Comparison of ENCODE assay signal across 8 mouse cellular contexts in the genomic region with DNA sequence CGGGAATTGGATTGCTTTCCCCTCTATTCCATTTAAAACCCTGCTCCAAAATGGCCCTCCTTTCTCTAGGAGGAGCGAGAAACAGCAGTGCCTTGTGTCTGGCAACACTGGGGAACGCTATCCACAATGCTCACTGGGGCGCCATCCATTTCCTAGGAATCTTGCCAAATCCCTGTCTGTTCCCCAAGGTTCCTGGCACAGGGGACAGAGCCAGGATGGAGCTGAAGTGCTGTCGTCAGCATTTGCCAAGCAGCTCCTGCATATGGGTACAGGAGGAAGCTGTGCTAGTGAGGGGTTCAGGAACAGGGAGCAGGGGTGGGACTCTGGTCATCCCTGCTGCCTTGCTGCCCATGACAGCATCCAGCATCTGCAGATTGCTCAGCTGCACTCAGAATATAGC.
A peak's percentile ranks its signal among the peaks of the same experiment; 100 is the strongest.
DNase-seq lines count a peak whose midpoint lies in the region; ATAC-seq and TF ChIP-seq lines count a peak whose summit lies in the region.

No protein-coding gene starts in this region.

- no peaks in the 10 kb centered on the region for H3K9me3 ChIP-seq in kidney, embryonic 16.5 days (ENCODE audit: low read length)
- no peaks in the 10 kb centered on the region for H3K9me3 ChIP-seq in heart, postnatal 0 days (replicated peaks; ENCODE audit: control insufficient read depth, low read length)
- H3K9me3 ChIP-seq in neural tube, embryonic 14.5 days (ENCODE audit: control insufficient read depth, low read length) = no peaks in the 10 kb centered on the region

- no peaks in the 10 kb centered on the region for H3K27me3 ChIP-seq in kidney, embryonic 16.5 days (ENCODE audit: insufficient read depth, low read length)
- H3K27me3 ChIP-seq in heart, postnatal 0 days (ENCODE audit: control insufficient read depth, insufficient read depth, low read length) = no peaks in the 10 kb centered on the region
- no peaks in the 10 kb centered on the region for H3K27me3 ChIP-seq in neural tube, embryonic 14.5 days (ENCODE audit: control insufficient read depth, insufficient read depth, low read length)

- intact Hi-C loops in left cerebral cortex, postnatal 10 days (cut with DNase I) = loop anchor here (10.0 kb wide), 2 partner anchors 115 to 215 kb away; partner anchors contain the start of gene Maml3

- H3K4me2 ChIP-seq in kidney, embryonic 16.5 days (replicated peaks; ENCODE audit: low read depth, low read length) = no peak overlapping the region
- H3K4me2 ChIP-seq in heart, postnatal 0 days (ENCODE audit: low read depth, low read length) = no peak overlapping the region
- no peak overlapping the region for H3K4me2 ChIP-seq in neural tube, embryonic 14.5 days (ENCODE audit: low read depth, low read length)

- H3K36me3 ChIP-seq in kidney, embryonic 16.5 days (ENCODE audit: insufficient read depth, low read length) = no peaks in the 10 kb centered on the region
- no peaks in the 10 kb centered on the region for H3K36me3 ChIP-seq in heart, postnatal 0 days (replicated peaks; ENCODE audit: control insufficient read depth, insufficient read depth, low read length)
- H3K36me3 ChIP-seq in neural tube, embryonic 14.5 days (ENCODE audit: control insufficient read depth, insufficient read depth, low read length) = no peaks in the 10 kb centered on the region

- ATAC-seq in kidney, embryonic 16.5 days (ENCODE audit: low FRiP score, low TSS enrichment) = no peak
- ATAC-seq in heart, postnatal 0 days (ENCODE audit: insufficient read depth, low read depth) = no peak
- ATAC-seq in neural tube, embryonic 14.5 days (ENCODE audit: low read depth) = peak; percentile 70; the same call in 1 of the 2 replicates

- no peak overlapping the region for H3K4me3 ChIP-seq in kidney, embryonic 16.5 days (ENCODE audit: low read length)
- no peak overlapping the region for H3K4me3 ChIP-seq in heart, postnatal 0 days (ENCODE audit: low read depth, low read length)
- H3K4me3 ChIP-seq in neural tube, embryonic 14.5 days (ENCODE audit: low read depth, low read length) = no peak overlapping the region

- peaks cover 28% of the 10 kb centered on the region for H3K4me1 ChIP-seq in kidney, embryonic 16.5 days (ENCODE audit: insufficient read depth, low read length)
- H3K4me1 ChIP-seq in heart, postnatal 0 days (ENCODE audit: control insufficient read depth, insufficient read depth) = peaks cover 21% of the 10 kb centered on the region
- H3K4me1 ChIP-seq in neural tube, embryonic 14.5 days (ENCODE audit: control insufficient read depth, insufficient read depth, low read length) = peaks cover 28% of the 10 kb centered on the region

- peak; percentile 50 for DNase-seq in kidney, postnatal 10 days
- DNase-seq in cerebellum, adult 8-10 months = peak; percentile 91
- no peak for DNase-seq in heart, postnatal 0 days (ENCODE audit: low spot score)
- peak; percentile 59 to 78 for DNase-seq in left cerebral cortex, postnatal 10 days (ENCODE audit: extremely low spot score in 1 of 2, low spot score in 2 of 2)
- DNase-seq in embryo, embryonic 11 days = no peak
- no peak for DNase-seq in gastrocnemius, postnatal 4 days (ENCODE audit: low spot score in 2 of 2)

- H3K9ac ChIP-seq in kidney, embryonic 16.5 days (replicated peaks; ENCODE audit: low read length) = no peak overlapping the region; the same call in 1 of the 2 replicates
- H3K9ac ChIP-seq in heart, postnatal 0 days (replicated peaks; ENCODE audit: low read depth, low read length) = no peak overlapping the region
- no peak overlapping the region for H3K9ac ChIP-seq in neural tube, embryonic 14.5 days (replicated peaks; ENCODE audit: low read depth, low read length)

- WGBS in kidney, embryonic 16.5 days = 71% methylated on average over 5 of the region's 5 CpGs
- WGBS in heart, postnatal 0 days = 38% methylated on average over 5 of the region's 5 CpGs
- 22% methylated on average over 5 of the region's 5 CpGs for WGBS in neural tube, embryonic 14.5 days

- no peak for TF ChIP-seq CTCF in heart, postnatal 0 days (IDR thresholded peaks at IDR 0.05; ENCODE audit: low read depth)

- H3K27ac ChIP-seq in kidney, embryonic 16.5 days (ENCODE audit: low read length) = no peak overlapping the region; the same call in 1 of the 2 replicates
- peak overlapping the region; percentile 9; the same call in 1 of the 2 replicates for H3K27ac ChIP-seq in heart, postnatal 0 days (ENCODE audit: low read depth)
- H3K27ac ChIP-seq in neural tube, embryonic 14.5 days (ENCODE audit: low read depth, low read length) = peak overlapping the region; percentile 88

- TF ChIP-seq EP300 in heart, postnatal 0 days (IDR thresholded peaks at IDR 0.05; ENCODE audit: low read depth) = no peak

Comparison
In these comparisons a context has a peak if more than half of its experiments do, and no peak if none do; other contexts are left out.
1. DNase-seq: peak in kidney, postnatal 10 days (single experiment), cerebellum, adult 8-10 months (single experiment) and left cerebral cortex, postnatal 10 days (2 of 2); none in heart, postnatal 0 days (single experiment), embryo, embryonic 11 days (single experiment) and gastrocnemius, postnatal 4 days (0 of 2).